Mouse (Mus musculus) liver, postnatal 0 days (tissue): ENCODE measurements around the gene March6. TPM values are rescaled to one million over a fixed set of nuclear protein-coding genes. Genes with fewer than 3 reads are reported as not detected.

Source experiments
- ATAC-seq: fragments of 200-750 bp; cut with Nextera tagmentation; 2 replicates; pipeline ENCODE4 v1.8.0; 2017; ENCODE audit warnings: mild to moderate bottlenecking, moderate library complexity
- DNase-seq: peaks from one replicate; pipeline ENCODE4 v3.0.0-alpha.2; 2016
- H3K27ac ChIP-seq: fragments of 300-500 bp; sonication (generic); 2 replicates; pipeline ENCODE4 v1.5.1; 2014; ENCODE audit warnings: antibody characterized with exemption, moderate library complexity, mild to moderate bottlenecking, low read depth
- H3K27me3 ChIP-seq: fragments of 300-500 bp; sonication (generic); 2 replicates; pipeline ENCODE4 v1.6.1; 2014; ENCODE audit warnings: low read length, control low read depth, mixed read lengths; ENCODE audit not compliant: insufficient read depth
- H3K36me3 ChIP-seq: fragments of 300-500 bp; sonication (generic); replicated peaks from 2 replicates; pipeline ENCODE4 v1.6.1; 2014; ENCODE audit warnings: mild to moderate bottlenecking, control low read depth, low read length, moderate library complexity, mixed read lengths; ENCODE audit not compliant: insufficient read depth
- H3K4me1 ChIP-seq: fragments of 300-500 bp; sonication (generic); 2 replicates; pipeline ENCODE4 v1.6.1; 2014; ENCODE audit warnings: antibody characterized with exemption, mild to moderate bottlenecking, control low read depth; ENCODE audit not compliant: insufficient read depth
- H3K4me2 ChIP-seq: fragments of 300-500 bp; sonication (generic); 2 replicates; pipeline ENCODE4 v1.6.1; 2014; ENCODE audit warnings: low read depth, mild to moderate bottlenecking, low read length, moderate library complexity, mixed read lengths
- H3K4me3 ChIP-seq: fragments of 300-500 bp; sonication (generic); 2 replicates; pipeline ENCODE4 v1.5.1; 2014; ENCODE audit warnings: low read depth, low read length
- H3K9ac ChIP-seq: fragments of 300-500 bp; sonication (generic); replicated peaks from 2 replicates; pipeline ENCODE4 v1.6.1; 2014; ENCODE audit warnings: mild to moderate bottlenecking, moderate library complexity
- H3K9me3 ChIP-seq: fragments of 300-500 bp; sonication (generic); 2 replicates; pipeline ENCODE4 v1.6.1; 2016; ENCODE audit warnings: mild to moderate bottlenecking, control low read depth, low read length, mixed read lengths
- CTCF ChIP-seq: sonication (generic); IDR thresholded peaks from 2 replicates; pipeline ENCODE4 v1.5.1; 2016; ENCODE audit warnings: antibody characterized with exemption, low read depth
- EP300 ChIP-seq: IDR thresholded peaks from 2 replicates; pipeline ENCODE4 v1.6.1; 2016; ENCODE audit warnings: antibody characterized with exemption, low read depth, mild to moderate bottlenecking
- WGBS: fragments of 180-500 bp; shearing (Covaris S2); extraction: QIAGEN DNeasy Blood & Tissue Kit; methylation state at CpG from one replicate; pipeline ENCODE4 v1.1.7; 2014; ENCODE audit not compliant: insufficient replicate concordance; 5-methylcytosine and 5-hydroxymethylcytosine counted together
- polyA plus RNA-seq: library from polyadenylated mRNA; unstranded; fragments of >200 nt; fragmentation: Nextera tagmentation; extraction: Ambion mirVana; gene quantifications from 2 replicates; pipeline ENCODE4 v1.2.1, GENCODE M21; 2015

March6 gene
- polyA plus RNA-seq, 1 experiment from 2014 or later, result 17.3 TPM

DNA sequence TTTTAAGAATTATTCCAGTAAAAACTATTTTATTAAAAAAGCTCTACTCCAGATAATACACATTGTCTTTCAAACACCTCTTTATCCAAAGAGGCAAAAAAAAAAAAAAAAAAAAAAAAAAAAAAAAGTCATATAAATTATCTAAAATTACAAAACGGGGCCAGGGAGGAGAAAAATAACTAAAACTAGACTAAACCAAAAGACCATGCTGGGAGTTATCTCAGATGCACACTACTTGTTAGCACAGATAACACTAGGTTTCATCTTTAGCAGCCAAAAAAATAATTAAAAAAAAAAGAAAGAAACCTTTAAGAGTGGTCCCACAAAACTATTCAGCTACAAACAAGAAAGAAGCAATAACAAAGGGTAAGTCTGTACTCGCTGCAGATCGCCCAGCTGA is 27.4 kb downstream of the March6 start:
- 66% methylated on average over 3 of the region's 3 CpGs for WGBS
- no peaks in the 10 kb centered on the region for H3K9me3 ChIP-seq
- H3K4me3 ChIP-seq, result no peak overlapping the region
- H3K36me3 ChIP-seq, result peaks cover 39% of the 10 kb centered on the region
- TF ChIP-seq CTCF, result no peak
- TF ChIP-seq EP300, result no peak
- no peak for DNase-seq
- H3K27me3 ChIP-seq, result no peaks in the 10 kb centered on the region
- no peak for ATAC-seq
- no peak overlapping the region for H3K9ac ChIP-seq
- no peak overlapping the region for H3K4me2 ChIP-seq
- no peak overlapping the region for H3K27ac ChIP-seq
- H3K4me1 ChIP-seq, result no peaks in the 10 kb centered on the region

DNA sequence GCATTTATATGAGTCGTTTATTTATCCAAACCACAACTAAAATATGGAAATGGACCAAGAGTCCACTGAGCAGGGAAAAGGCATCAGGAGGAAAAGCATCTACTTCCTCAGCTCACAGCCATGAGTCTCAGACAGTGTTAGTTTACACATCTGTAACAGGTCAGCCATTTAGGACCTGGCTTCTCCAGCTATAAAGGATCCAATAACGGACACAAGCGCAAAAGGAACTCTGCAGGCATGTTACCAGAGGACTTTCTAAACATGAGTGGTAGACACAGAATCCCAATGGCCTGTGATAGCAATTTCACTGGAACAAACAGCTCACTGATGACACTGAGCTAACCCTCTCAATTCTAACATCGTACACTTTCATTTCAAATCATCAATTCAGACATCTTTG is 27.9 kb downstream of the March6 start:
- TF ChIP-seq EP300, result no peak
- no peak for TF ChIP-seq CTCF
- no peaks in the 10 kb centered on the region for H3K9me3 ChIP-seq
- H3K27ac ChIP-seq, result no peak overlapping the region

DNA sequence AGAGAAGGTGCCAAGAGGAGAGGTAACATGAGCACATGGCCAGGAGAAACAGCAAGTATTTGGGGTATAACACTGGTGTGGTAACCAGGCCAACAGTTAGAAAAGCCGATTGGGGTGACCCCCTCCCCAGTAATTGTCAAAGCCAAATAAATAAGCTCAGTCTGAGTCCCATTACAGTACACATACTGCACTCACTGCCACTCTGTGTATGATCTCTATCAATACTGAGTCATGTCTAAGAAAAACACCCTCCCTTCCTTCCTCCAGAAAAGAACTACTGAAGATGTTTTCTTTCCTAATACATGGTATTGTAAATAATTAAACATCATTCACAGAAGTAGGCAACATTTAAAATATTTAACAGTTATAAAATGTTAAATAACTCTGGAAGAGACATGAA is 28.5 kb downstream of the March6 start:
- H3K27me3 ChIP-seq, result no peaks in the 10 kb centered on the region
- H3K36me3 ChIP-seq, result peaks cover 49% of the 10 kb centered on the region
- H3K4me2 ChIP-seq, result no peak overlapping the region
- H3K27ac ChIP-seq, result no peak overlapping the region
- no peak for DNase-seq
- H3K9ac ChIP-seq, result no peak overlapping the region
- no peak overlapping the region for H3K4me3 ChIP-seq
- no peak for ATAC-seq
- no peaks in the 10 kb centered on the region for H3K9me3 ChIP-seq
- no peaks in the 10 kb centered on the region for H3K4me1 ChIP-seq
- 83% methylated on average over 1 of the region's 1 CpGs for WGBS
- TF ChIP-seq EP300 (no peak), CTCF (no peak)

More for the DNA sequence above, 27.9 kb downstream of the March6 start:
- Histone ChIP-seq H3K9ac (no peak overlapping the region), H3K4me2 (no peak overlapping the region), H3K27me3 (no peaks in the 10 kb centered on the region), H3K4me1 (no peaks in the 10 kb centered on the region), H3K4me3 (no peak overlapping the region), H3K36me3 (peaks cover 44% of the 10 kb centered on the region)
- 88% methylated on average over 4 of the region's 4 CpGs for WGBS
- ATAC-seq, result no peak
- no peak for DNase-seq

DNA sequence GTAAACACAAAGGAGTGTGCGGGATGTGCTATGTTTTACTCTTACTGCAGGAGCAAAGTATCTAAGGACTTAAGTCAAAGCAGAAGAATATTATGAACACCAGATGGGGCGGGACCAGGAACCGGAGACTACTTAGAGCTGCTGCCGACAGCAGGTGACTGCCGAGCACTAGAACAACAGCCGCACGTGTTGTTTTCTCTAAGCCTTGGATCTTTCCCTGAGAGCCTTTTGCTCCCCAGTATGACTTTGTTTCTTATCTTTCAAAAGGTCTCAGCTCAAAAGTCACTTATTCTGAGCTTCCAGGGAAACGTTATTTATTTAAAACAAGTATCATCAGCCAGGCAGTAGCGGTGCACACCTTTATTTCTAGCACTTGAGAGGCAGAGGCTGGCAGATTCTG is 36.0 kb downstream of the March6 start:
- Histone ChIP-seq H3K9me3 (no peaks in the 10 kb centered on the region), H3K4me1 (no peaks in the 10 kb centered on the region), H3K4me2 (no peak overlapping the region), H3K9ac (no peak overlapping the region), H3K27me3 (no peaks in the 10 kb centered on the region), H3K36me3 (peaks cover 61% of the 10 kb centered on the region), H3K4me3 (no peak overlapping the region), H3K27ac (no peak overlapping the region)
- DNase-seq (no peak), ATAC-seq (no peak)
- 90% methylated on average over 9 of the region's 9 CpGs for WGBS
- TF ChIP-seq EP300 (no peak), CTCF (no peak)

DNA sequence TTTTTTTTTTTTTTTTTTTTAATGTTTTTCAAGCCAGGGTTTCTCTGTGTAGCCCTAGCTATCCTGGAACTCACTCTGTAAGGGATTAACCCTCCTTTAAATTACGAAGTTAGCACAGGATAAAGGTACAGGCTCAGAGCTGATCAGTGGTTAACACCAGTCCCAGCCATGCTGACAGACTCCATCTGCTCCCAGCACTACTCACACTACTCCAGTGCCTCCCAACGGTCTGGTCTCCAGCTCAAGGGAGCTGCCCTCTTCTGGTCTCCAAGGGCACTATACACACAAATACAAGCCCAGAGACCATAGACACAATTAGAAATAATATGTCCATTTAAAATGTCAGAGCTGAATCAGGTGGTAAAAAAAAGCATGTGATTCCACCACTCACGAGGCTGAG is 36.5 kb downstream of the March6 start:
- no peaks in the 10 kb centered on the region for H3K9me3 ChIP-seq
- ATAC-seq, result no peak
- H3K4me1 ChIP-seq, result no peaks in the 10 kb centered on the region
- DNase-seq, result no peak
- H3K4me2 ChIP-seq, result no peak overlapping the region
- H3K27ac ChIP-seq, result no peak overlapping the region
- TF ChIP-seq CTCF (no peak), EP300 (no peak)
- no peak overlapping the region for H3K4me3 ChIP-seq
- 81% methylated on average over 3 of the region's 3 CpGs for WGBS
- no peaks in the 10 kb centered on the region for H3K27me3 ChIP-seq
- H3K9ac ChIP-seq, result no peak overlapping the region
- peaks cover 59% of the 10 kb centered on the region for H3K36me3 ChIP-seq

DNA sequence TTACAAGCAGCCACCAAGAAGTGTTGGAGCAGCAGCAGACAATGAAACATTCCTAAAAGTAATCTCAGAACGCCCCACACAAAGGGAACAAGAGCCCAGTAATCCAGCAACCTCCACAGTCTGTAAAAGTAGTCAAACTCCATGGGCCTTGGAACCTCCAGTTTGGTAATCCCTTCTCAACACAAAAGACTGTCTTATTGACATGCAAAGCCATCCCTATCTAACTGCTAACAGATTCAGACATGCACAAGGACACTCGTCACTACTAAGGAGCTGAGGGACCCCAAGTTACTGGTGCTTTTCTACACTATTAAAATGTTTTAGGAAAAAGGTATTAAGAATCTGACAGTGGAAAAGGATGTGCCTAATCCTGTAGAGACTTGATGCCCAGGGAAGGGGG is 43.4 kb downstream of the March6 start:
- Histone ChIP-seq H3K27me3 (no peaks in the 10 kb centered on the region), H3K9me3 (no peaks in the 10 kb centered on the region), H3K36me3 (peaks cover 53% of the 10 kb centered on the region), H3K4me3 (no peak overlapping the region), H3K4me1 (no peaks in the 10 kb centered on the region), H3K4me2 (no peak overlapping the region), H3K9ac (no peak overlapping the region), H3K27ac (no peak overlapping the region)
- 95% methylated on average over 2 of the region's 2 CpGs for WGBS
- DNase-seq (no peak), ATAC-seq (no peak)
- TF ChIP-seq CTCF (no peak), EP300 (no peak)

DNA sequence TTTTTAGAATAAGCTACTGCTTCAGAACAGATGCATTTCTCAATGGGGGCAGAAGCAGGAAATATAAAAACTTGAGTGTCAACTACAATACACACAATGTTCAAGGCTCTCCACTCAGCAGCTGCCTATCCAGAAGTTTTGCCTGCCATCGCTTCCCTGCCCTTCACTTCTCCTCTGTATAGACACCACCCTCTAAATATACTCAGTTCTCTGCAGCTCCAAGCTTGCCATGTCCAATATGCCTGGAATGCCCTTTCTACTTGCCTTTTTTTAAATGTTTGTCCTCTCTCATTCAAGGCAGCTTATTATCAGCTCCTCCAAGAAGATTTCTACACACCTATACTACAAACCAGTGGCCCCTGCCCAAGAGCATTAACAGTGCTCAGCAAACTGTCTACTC is 54.2 kb downstream of the March6 start:
- no peak overlapping the region for H3K9ac ChIP-seq
- H3K4me1 ChIP-seq, result no peaks in the 10 kb centered on the region
- no peaks in the 10 kb centered on the region for H3K9me3 ChIP-seq
- no peak overlapping the region for H3K4me3 ChIP-seq
- no peak for DNase-seq
- no peak overlapping the region for H3K27ac ChIP-seq
- no peak overlapping the region for H3K4me2 ChIP-seq
- no peak for ATAC-seq
- no peaks in the 10 kb centered on the region for H3K27me3 ChIP-seq
- TF ChIP-seq EP300 (no peak), CTCF (no peak)
- peaks cover 73% of the 10 kb centered on the region for H3K36me3 ChIP-seq
- WGBS, result 93% methylated on average over 1 of the region's 1 CpGs
